Mouse (Mus musculus): ENCODE results near the gene Ptpn11. TPM values are rescaled to one million over a fixed set of nuclear protein-coding genes. Genes with fewer than 3 reads are reported as not detected.
"Not testable (repeated sequence)": the region's sequence is repeated elsewhere in the genome, so short reads cannot be mapped to it uniquely, and the experiment has no call there.

Ptpn11 gene
- total RNA-seq (2021) = 10 to 100 TPM; 68.7 to 72.8 TPM
- long read RNA-seq, experiment 1, full-length matches to known transcripts = 10 of 16 reads
- long read RNA-seq, experiment 1, partial matches to known transcripts = 1 of 16 reads
- long read RNA-seq, experiment 1, other reads (novel, unspliced or antisense) = 5 of 16 reads
- long read RNA-seq, experiment 2, full-length matches to known transcripts = 7 of 23 reads
- long read RNA-seq, experiment 2, partial matches to known transcripts = 8 of 23 reads
- long read RNA-seq, experiment 2, other reads (novel, unspliced or antisense) = 8 of 23 reads

- DNase-seq = peak; percentile 89
Observed at GRCm38 (mm10) chr5:121190836-121191583, at the start of gene Ptpn11. Gene Ptpn11 (minus strand): TSS chr5:121191397.

DNA sequence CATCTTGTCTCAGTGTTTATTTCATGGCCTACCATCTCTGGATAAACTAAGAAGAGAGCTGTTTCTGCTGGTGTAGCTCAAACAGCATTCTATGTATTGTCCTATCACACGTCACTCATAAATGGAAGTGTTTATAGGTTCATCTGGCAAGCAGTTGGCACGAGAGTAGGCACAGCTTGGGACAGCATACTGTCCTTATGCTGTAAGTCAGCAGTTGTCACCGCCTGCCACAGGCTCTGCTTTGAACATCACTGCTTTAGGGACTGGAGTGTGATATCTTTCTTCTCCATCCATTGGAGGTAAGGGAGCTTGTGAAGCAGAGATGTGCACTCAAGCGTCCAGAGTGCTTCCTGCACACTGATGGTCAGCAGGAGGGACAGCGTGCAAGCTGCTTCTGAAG, 48.6 kb upstream of the Ptpn11 start:
- DNase-seq = no peak

DNA sequence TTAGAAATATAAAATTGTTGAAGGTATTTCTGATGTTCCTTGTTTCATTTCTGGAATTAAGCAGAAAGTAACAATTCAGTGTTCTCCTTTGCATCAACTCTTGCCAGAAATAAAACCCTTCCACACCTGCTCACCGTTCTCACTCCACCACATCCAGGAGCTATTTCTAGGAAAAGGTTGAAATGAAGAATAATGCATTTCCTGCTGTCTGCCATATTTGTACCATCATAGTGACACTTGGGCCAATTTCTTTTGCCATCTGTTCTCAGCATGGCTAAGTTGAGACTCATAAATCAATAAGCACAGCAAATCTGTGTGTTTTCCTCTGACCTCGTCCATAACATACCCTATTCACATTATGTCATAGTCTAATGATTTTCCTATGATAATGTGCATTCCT, 47.0 kb upstream of the Ptpn11 start:
- no peak for DNase-seq

GRCm38 (mm10) chr5:121236171-121236570, 45.0 kb upstream of the Ptpn11 start:
- DNase-seq = no peak

- no peak for DNase-seq
Observed at GRCm38 (mm10) chr5:121233726-121234125, 42.5 kb upstream of the Ptpn11 start.

GRCm38 (mm10) chr5:121232789-121233188, 41.6 kb upstream of the Ptpn11 start:
- no peak for DNase-seq

DNA sequence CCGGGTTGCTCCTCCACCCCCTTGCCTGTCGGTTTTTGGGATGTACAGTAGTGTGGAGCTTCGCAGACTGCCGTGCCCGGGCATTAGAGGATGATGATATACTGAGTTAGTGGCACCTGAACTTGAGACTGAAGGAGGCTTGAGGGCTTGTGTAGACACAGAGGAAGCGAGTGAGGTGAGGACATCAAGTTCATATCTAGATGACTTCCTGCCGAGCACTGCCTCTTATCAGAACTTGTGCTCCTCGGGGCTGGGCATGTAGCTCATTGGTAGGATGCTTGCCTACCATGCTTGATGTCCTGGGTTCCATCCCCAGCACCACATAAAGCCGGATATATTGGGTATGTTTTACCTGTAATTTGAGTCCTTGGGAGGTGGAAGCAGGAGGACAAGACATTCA, 39.6 kb upstream of the Ptpn11 start:
- no peak for DNase-seq

GRCm38 (mm10) chr5:121229182-121229581, 38.0 kb upstream of the Ptpn11 start:
- DNase-seq = no peak

- not testable (repeated sequence) for DNase-seq
Observed at GRCm38 (mm10) chr5:121227330-121227729, 36.1 kb upstream of the Ptpn11 start.

GRCm38 (mm10) chr5:121226845-121227244, 35.6 kb upstream of the Ptpn11 start:
- DNase-seq = no peak

GRCm38 (mm10) chr5:121226406-121226805, 35.2 kb upstream of the Ptpn11 start:
- DNase-seq = no peak

GRCm38 (mm10) chr5:121225854-121226253, 34.7 kb upstream of the Ptpn11 start:
- no peak for DNase-seq

DNA sequence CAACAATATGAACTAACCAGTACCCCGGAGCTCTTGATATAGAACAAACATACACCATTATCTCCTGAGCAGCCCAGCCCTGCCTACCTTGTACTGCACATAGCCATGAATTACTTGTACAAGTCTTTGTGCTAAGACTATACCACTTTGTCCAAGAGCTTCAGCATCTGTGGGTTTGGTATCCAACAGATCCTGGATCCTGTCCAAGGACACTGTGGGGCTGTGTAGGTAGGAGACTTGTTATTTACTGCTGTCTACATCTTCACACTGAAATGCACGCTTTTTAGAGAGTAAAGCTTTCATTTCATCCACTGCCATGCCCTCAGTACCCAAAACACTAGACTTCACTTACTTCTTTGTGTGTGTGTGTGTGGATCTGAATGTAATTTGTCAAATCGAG, 33.7 kb upstream of the Ptpn11 start:
- no peak for DNase-seq

DNA sequence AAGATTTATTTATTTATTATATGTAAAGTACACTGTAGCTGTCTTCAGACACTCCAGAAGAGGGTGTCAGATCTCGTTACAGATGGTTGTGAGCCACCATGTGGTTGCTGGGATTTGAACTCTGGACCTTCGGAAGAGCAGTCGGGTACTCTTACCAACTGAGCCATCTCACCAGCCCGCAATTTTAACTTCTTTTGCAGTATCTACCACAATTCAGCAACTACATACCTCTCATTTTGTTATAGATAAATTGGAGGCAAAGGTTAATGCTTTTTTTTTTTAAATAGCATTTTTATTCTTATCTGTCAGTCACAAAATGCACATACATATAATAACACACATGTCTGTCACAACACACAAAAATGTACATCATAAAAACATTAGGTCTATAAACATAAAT, 32.8 kb upstream of the Ptpn11 start:
- not testable (repeated sequence) for DNase-seq

DNA sequence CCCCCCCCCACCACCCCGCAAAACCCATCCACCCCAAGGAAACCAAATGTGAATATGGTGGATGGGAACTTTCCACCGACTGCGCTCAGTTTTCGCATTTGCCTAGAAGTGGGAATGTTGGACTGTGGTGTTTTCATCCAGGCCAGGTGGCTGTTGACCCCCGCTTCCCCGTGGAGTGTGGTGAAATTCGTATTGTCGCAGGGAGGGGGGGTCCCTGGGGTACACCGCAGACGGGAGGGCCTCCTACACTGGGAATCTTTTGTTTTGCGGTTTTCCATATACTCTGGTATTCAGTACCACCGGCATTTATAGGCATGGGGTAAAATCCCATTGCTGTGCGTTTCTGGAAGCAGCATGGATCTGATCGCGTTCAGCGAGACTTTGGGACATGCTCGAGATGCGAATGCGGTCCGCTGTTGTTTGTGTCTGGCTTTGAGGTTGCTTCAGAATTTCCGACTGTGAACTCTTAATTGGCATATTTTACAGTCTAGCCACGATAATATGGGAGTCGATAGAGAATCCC, 30.2 kb upstream of the Ptpn11 start:
- DNase-seq = no peak

- peak; percentile 26 for DNase-seq
Observed at GRCm38 (mm10) chr5:121220732-121221301, 29.6 kb upstream of the Ptpn11 start.

GRCm38 (mm10) chr5:121219980-121220731, 29.0 kb upstream of the Ptpn11 start, which contains the start of gene Hectd4:
Gene Hectd4 (plus strand): TSS chr5:121220219.
- DNase-seq = peak; percentile 99

- no peak for DNase-seq
Observed at GRCm38 (mm10) chr5:121219190-121219589, 28.0 kb upstream of the Ptpn11 start.

GRCm38 (mm10) chr5:121217313-121217634, 26.1 kb upstream of the Ptpn11 start:
- DNase-seq = no peak

GRCm38 (mm10) chr5:121216584-121217312, 25.6 kb upstream of the Ptpn11 start:
- DNase-seq = not testable (repeated sequence)

GRCm38 (mm10) chr5:121216126-121216446, 24.9 kb upstream of the Ptpn11 start:
- no peak for DNase-seq
